Mouse (Mus musculus) monocyte, adult 2 months (primary cell): ENCODE results near the gene Iqcf5.
"Not testable (repeated sequence)": the region's sequence is repeated elsewhere in the genome, so short reads cannot be mapped to it uniquely, and the experiment has no call there.

ENCODE experiments used
- DNase-seq, 2 experiments: peaks; one replicate each; pipeline ENCODE4 v3.0.0; 2022; ENCODE audit warnings: low spot score in 2 of 2, low read depth in 1 of 2

The Iqcf5 gene

DNA sequence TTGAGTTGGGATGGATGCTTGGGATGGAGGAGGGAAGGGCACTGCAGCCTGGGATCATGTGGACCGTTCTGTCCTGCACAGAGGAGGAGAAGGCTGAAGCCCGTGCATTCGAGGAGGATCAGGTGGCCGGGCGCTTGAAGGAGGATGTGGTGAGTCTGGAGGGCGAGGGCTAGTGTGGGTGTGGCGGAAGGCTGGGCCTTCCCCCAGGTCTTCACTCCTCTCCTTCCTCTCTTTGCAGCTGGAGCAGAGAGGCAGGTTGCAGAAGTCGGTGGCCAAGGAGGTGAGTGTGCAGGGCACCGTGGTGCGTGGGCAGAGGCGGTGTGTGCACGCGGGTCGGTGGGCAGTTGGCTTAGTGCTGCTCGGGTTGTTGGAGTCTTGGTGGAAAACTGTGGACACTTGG, 33.3 kb upstream of the Iqcf5 start:
- peak in 1 of 2 experiments; percentile 1 for DNase-seq

DNA sequence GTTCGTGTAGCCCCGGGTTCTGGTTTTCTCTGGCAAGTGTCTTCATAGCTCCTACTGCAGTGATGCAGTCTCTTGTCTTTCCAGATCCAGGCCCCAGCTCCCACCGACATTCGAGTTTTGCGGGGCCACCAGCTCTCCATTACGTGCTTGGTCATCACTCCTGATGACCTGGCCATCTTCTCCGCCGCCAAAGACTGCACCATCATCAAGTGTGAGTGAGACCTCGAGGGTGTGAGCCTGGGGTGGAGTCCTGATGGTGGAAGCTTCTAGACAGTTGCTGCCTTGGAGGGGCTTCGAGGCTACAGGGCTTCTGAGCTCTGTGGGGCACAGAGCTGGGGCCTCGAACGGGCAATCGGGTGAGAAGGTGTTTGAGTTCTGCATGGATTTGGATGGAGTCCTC, 32.7 kb upstream of the Iqcf5 start:
- DNase-seq = peak in 1 of 2 experiments; percentile 0

GRCm38 (mm10) chr9:106482578-106483115, 31.7 kb upstream of the Iqcf5 start:
- peak in 1 of 2 experiments; percentile 0 for DNase-seq

DNA sequence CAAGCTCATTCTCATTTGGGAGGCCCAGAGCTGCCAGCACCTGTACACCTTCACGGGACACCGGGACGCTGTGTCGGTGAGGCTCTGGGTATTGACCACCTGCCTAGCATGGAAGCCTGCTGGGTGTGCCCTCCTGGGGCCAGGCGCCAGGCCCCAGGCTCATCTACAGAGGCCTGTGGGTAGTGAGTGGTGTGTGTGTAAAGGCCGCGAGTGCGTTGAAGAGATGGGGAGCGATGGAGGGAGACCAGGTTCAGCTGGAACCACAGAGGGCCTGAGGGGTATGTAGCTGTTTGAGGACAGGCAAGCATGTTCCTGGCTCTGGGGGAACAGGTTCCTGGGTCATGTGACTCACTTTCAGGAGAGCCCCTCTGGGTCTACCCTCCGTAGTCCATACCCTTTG, 31.2 kb upstream of the Iqcf5 start:
- DNase-seq = no peak

GRCm38 (mm10) chr9:106483606-106484005, 30.8 kb upstream of the Iqcf5 start:
- peak in 1 of 2 experiments; percentile 0 for DNase-seq

- peak in 1 of 2 experiments; percentile 0 for DNase-seq
These were observed 29.3 kb upstream of the Iqcf5 start for GRCm38 (mm10) chr9:106485076-106485475.

- not testable (repeated sequence) for DNase-seq
These were observed 26.8 kb upstream of the Iqcf5 start for GRCm38 (mm10) chr9:106487602-106488001.

DNA sequence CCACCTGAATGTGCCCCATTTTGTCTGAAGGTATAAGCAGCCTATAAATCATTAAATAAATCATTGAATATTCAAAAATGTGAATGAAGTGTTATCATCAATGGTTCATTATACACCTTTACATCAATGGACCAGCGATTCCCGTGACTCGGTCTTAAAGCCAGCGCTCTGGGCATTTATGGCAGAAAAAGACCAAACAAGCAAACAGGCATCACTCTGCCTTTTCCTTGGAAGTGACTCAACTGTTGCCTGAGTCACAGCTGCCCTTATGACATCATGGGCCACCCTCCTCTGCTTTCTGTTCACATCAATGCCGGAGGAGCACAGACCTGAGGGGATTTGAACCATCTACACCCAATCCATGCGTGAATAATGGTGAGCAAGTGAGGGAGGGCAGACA, 14.7 kb upstream of the Iqcf5 start, which contains the start of gene Iqcf1:
Gene Iqcf1, plus strand, starts transcription at position 301 of the 400 bp plus-strand sequence.
- no peak for DNase-seq

- DNase-seq = no peak
These were observed 12.5 kb upstream of the Iqcf5 start for GRCm38 (mm10) chr9:106501846-106502245.

GRCm38 (mm10) chr9:106504246-106504645, 10.1 kb upstream of the Iqcf5 start:
- no peak for DNase-seq

- no peak for DNase-seq
These were observed 5.0 kb upstream of the Iqcf5 start for GRCm38 (mm10) chr9:106509356-106509755.

DNA sequence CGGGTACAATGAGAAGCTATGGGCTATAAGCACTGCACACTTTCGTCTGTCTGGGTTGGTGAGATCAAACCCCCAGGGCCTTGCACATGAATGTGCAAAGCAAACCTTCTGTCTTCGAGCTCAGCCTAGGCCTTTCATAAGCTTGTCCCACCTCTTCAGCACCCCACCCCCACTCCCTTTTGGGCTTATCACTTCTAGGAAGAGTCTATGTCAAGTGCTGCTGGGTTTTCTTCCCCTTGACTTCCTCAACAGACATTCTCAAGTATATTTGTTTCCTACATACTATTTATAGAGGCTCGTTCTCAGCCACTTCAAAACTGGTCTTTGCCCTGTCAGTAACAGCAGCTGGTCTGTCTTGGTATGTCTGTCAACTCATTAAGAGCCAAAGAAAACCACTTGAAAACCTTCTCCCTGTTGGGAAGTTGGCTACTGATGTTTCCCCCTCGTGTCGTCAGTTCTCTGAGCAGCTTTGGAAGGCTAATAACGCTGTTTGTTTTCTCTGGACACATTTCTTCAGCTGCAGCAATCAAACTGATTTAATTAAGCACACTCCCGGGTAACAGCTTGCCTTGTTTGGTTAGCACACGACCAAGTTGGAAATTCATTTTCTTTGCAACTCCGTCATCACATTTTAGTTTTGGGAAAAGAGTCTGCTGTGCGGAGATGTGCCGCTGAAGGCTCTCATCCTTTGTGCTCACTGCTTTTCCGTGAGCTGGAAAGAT, 1.5 kb upstream of the Iqcf5 start:
- no peak for DNase-seq

- no peak for DNase-seq
These were observed 807 bp upstream of the Iqcf5 start for GRCm38 (mm10) chr9:106513566-106513965.

GRCm38 (mm10) chr9:106519433-106519832, 5.1 kb downstream of the Iqcf5 start:
- no peak for DNase-seq

DNA sequence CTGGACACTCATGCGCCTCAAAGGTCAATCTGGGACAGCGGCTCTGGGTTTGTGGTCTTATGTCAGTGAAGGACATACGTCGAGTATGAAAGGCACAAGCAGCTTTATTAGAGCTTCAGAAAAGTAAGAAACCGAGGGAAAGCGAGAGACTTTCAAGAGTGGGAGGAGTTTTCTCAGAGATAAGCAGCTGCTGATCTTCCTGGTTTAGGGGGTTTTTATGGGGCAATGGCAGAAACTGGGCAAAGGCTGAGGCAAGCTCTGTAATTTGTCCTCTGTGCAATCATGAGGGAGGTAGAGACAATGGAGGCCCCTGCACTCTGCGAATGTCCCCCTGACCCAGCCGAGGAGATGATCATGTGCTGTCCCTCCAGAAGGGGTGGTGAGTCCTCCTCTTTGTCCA, 5.5 kb downstream of the Iqcf5 start:
- DNase-seq = no peak

- no peak for DNase-seq
These were observed 17.5 kb downstream of the Iqcf5 start for GRCm38 (mm10) chr9:106531833-106532232.

DNA sequence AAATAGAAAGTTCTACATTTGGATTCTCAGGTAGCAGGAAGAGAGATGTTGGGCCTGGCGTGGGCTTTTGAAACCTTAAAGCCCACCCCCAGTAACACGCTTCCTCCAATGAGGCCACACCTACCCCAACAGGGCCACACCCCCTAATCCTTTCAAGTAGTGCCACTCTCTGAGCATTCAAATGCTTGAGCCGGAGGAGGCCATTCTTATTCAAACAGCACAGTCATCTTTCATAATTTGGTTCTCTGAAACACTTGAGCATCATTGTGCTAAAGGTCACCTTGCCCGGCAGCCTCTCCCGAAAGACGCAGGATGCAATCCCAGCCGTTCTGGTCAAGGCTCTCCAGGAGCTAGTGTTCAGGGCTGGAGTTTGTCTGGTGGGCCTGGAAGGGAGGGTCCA, 19.9 kb downstream of the Iqcf5 start:
- no peak for DNase-seq

DNA sequence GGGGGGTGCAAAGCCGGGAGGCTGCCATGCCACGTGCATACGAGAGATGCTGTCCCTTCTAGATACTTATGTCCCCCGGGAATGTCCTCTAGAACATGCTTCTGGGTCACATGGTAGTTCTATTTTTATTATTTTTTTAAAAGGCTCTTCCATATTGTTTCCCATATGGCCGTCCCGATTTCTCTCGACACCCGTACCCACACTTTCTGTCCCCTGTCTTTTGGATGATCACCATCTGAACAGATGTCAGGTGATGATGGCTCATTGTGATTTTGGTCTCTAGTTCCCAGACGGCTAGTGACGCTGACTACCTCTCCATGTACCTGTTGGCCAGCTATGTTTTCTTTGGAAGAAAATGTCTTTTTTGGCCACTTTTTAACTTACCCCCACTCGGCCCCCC, 20.6 kb downstream of the Iqcf5 start:
- no peak for DNase-seq

- no peak for DNase-seq
These were observed 47.2 kb downstream of the Iqcf5 start, which contains the start of gene Iqcf3 for GRCm38 (mm10) chr9:106561531-106561930. Gene Iqcf3 (minus strand): TSS chr9:106561631.

DNA sequence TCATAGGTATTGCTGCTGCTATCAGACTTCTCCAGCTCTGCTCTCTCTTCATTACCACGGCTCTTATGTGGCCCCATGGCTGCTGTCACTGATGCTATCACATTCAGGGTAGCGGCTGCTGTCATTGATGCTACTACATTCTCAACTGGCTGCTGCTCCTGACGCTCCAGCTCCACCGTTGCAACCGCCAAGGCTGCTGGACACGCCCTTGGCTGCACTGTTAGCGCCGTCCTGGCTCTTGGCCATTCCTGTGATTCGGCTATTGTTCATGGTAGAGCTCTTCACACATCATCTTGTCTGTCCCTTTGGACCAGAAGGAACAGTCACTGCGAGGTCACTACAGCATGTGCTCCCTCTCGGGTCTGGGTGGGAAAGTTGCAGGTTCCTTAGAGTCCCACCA, 47.9 kb downstream of the Iqcf5 start:
- no peak for DNase-seq

DNA sequence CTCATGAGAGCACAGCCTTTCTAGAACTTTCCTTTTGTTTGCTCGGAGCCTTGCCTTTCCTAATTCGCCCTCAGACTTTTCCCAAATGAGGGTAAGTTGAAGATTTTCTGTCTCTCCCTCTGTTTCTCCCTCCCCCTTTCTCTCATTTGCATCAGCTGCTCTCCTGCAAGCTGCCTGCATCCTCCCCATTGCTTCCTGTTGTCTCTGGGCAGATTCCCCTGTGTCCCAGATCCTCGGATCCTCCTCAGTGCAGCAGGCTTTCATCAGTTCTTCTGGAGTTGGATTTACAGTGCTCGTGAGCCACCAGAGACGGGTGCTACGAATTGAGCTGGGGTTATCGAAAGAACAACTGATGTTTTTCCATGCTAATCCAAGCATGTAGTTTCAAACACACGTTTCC, 49.7 kb downstream of the Iqcf5 start:
- no peak for DNase-seq
